Mouse (Mus musculus): ENCODE measurements around the gene R3hdm1.
A peak's percentile ranks its signal among the peaks of the same experiment; 100 is the strongest.

DNA sequence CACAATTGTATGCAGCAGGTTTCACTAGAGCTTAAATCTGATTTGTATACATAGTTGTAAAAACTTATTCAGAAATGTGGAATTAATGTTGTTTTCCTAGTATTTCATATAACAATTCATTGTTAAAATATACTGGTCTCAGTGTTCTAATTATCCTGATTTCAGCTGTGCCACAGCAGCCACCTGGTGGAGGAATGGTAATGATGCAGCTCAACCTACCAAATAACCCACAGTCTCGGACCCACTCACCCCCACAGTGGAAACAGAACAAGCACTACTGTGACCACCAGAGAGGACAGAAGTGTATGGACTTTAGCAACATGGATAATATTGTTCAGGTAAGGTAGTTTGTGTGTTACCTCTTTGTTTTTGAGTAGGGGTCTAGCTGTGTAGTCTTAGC is 120.2 kb downstream of the R3hdm1 start:
- TF ChIP-seq CTCF (IDR thresholded peaks at IDR 0.05; ENCODE audit: low read depth), result peak; percentile 54
- no peak for TF ChIP-seq EP300 (IDR thresholded peaks at IDR 0.05; ENCODE audit: low read depth)

Measured in liver, postnatal 0 days (tissue).